Mouse (Mus musculus) adipocyte (in vitro differentiated cells): ENCODE results near the gene Myrip.

ENCODE experiments used
- DNase-seq: peaks from one replicate; pipeline ENCODE4 v3.0.0-alpha.2; 2016; ENCODE audit warnings: low spot score

Gene Myrip

GRCm38 (mm10) chr9:120338172-120338571, 36.9 kb downstream of the Myrip start:
- DNase-seq = no peak

GRCm38 (mm10) chr9:120339975-120340695, 38.8 kb downstream of the Myrip start:
- DNase-seq = no peak

DNA sequence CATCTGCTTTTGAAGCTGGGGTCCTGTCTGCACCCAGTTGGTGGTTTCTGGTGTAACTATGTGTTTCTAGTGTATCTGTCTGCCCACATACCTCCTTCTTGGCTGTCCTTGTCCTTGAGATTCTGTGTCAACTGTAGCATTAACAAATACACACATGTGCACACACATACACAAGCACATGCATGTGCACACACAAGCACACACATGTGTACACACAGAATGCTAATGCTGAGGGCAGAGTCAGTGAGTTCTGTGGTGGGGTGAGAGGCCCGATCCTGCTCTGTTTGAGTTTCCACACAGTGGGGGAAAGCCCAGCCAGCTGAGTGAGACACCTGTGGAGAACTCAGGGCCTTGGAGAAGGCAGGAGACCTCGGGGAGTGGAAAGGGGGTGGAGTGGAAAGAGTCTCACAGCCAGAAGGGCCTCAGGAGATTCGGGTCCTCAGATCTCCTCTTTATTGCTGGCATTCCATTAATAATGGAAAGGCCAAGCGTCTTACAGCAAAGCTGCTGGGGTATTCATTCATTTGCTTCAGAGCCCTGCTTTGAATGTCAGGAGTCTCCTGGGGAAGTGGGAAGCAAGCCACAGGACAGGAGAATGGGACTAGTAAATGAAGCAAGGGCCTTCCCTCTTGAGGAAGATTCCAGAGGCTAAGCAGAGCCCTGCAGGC, 41.9 kb downstream of the Myrip start:
- DNase-seq = no peak

DNA sequence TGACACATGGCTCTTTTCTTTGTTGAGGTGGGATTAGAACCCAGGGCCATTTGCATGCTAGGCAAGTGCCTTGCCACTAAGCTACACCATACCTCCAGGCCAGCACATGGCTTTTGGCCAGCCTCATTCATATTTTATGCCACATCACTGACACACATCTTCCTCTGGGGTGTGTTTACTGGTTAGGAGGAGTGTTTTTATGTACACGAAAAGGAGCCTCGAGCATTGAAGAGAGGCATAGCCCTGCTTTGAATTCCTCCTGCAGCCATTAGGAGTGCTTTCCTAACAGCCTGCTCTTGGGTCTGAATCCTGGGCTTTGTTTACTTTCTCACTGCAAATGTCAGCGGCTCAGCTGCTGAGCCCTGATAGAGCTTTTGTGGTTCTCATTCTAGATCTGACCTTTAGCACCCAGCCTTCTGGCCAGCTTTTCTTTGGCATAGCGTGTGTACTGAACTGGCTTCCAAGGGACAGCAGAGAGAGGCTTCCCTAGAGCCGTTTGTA, 44.4 kb downstream of the Myrip start:
- DNase-seq = peak; percentile 95

DNA sequence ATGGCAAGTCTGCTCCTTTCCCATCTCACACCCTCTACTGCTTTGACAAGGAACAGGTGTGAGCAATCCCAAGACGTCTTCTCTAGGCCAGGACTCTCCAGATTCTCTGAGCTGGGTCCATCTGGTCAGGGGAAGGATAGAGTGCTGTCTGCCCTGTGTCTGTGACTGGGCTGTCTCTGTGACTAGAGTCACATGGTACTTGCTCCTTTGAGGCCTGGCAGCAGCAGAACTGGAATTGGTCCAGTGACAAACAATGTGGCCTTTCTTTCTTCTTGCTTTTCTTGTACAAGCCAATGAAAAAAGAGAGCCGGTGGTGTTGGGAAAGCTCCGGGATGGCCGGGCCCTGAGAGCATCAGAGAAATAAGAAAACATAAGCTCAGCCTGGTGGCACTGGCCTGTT, 47.8 kb downstream of the Myrip start:
- peak; percentile 87 for DNase-seq

DNA sequence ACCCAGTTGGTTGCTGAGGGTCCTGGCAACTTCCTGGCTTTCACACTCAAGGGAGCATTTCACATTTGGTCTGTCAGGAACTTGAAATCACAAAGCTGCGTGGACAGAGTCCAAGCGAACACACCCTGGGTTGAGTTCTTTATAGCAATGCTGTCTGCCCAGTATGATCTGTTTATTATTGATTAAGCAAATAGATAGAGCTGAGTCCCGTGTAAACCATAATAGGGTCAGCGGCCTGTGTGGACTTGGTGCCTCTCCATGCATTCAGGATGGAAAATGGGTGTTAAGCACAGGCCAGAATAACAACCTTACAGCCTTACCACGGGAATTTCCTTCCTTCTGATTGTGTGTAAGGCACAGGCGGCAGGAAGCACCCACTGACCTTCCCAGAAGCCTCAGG, 49.0 kb downstream of the Myrip start:
- DNase-seq = no peak

GRCm38 (mm10) chr9:120351061-120351460, 49.7 kb downstream of the Myrip start:
- DNase-seq = no peak

GRCm38 (mm10) chr9:120351474-120351873, 50.2 kb downstream of the Myrip start:
- no peak for DNase-seq

DNA sequence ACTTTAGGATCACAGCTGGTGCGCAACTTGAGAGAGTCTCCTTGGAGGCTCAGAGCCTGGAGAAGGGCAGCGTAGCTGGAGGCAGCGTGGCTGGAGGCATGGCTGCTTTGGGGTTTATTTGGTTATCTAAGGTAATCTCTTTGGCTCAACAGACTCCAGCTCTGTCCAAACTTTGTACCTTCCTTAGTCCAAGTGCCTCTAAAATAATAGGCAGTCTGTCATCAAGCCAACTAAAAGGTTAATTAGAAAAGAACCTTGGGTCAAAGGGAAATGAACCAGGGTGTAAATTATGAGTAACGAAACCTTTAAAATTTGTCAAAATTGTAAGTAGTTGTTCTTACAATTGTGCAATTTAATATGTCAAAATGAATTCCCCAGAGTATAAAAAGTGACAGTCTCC, 51.7 kb downstream of the Myrip start:
- no peak for DNase-seq

DNA sequence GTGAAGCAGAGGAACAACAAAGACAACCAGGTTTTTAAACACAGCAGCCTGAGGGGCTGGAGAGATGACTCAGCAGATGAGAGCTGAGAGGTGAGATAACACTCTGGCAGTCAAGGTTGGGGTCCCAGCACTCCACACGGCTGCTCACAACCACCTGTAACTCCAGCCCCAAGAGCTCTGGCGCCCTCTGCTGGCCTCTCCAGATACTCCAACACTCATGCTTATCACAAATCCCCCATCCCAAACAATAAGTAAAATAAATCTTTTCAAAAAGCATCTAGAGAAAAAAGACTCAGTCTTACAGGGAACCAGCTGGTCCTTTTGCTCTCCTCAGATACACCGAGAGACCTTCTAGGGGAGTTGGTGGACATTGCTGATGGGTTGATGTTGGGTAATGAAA, 52.7 kb downstream of the Myrip start:
- DNase-seq = no peak

DNA sequence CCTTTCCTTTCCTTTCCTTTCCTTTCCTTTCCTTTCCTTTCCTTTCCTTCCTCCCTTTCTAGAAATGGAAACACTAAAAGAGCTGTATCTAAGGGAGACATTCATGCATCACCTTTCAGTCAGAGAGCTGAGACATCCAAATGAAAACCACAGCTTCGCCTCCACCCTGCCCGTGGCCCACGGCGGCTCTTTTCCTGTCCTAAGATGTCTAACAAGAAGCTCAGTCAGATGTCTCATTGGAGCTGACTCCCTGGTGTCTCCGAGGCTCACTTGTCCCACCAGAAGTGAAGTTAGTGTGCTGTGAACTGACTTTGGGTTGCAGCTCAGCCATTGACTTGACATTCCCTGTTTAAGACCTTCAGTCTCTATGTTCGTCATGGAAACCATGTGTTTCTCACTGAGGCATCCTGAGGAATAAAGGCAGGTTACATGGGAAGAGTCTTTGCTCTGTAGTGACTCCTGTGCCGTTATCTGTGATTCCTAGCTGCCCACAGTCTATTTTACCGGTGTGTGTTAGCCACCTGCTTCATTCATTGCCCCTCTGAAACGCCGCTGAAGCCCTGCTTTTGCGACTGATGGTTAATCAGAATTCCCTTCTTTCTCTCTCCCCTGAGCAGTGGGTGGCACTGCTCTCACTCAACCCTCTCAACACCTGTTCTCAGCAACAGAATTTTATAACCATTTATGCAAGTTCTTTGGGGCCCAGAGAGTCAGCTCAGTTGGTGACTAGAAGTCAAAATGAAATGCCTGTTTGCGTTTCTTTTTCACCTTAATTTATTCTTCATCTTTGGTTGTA, 53.4 kb downstream of the Myrip start:
- DNase-seq = no peak

GRCm38 (mm10) chr9:120356490-120356889, 55.2 kb downstream of the Myrip start:
- no peak for DNase-seq

DNA sequence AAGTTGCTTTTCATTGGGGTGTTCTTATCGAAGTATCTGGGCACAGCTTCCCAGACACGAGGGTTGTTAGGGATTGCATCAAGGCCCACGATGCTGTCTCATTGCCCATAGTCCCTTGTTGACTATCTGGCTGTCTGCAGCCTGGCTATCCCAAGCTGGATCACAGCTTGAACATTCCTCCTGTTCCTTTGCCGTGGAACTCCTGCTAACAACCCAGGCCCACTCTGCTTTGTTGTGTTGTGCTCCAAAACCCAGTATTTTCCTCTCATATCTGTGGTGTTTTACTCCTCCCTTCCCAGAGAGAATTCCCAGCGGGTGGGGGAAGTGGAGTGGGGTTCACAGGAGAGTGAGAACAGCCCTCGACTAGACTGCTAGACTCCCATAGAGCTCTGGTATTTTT, 56.7 kb downstream of the Myrip start:
- DNase-seq = no peak

- DNase-seq = peak; percentile 92
These were observed 59.3 kb downstream of the Myrip start for GRCm38 (mm10) chr9:120360397-120361177.

- no peak for DNase-seq
These were observed 60.3 kb downstream of the Myrip start for GRCm38 (mm10) chr9:120361656-120362055.

DNA sequence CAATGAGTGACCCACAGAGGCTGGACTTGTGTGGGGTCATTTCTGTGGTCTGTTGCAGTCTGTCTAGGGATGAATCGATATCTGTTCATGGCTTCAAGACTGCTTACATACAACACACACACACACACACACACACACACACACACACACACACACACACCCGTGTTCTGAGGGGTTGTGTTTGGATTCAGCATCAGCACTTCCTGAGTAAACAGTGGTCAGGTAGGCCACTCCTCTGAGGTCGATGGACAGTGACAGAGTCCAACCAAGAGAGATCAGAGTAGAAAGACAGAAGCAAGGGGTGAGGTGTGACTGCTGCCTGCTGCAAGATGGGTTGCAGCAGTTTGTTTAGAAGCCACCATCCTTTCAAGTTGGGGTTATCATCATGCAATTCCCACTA, 61.4 kb downstream of the Myrip start:
- DNase-seq = no peak

GRCm38 (mm10) chr9:120364653-120365283, 63.5 kb downstream of the Myrip start:
- DNase-seq = no peak

GRCm38 (mm10) chr9:120367526-120367925, 66.2 kb downstream of the Myrip start:
- no peak for DNase-seq

GRCm38 (mm10) chr9:120371633-120372032, 70.3 kb downstream of the Myrip start:
- DNase-seq = no peak

GRCm38 (mm10) chr9:120372347-120372746, 71.0 kb downstream of the Myrip start:
- DNase-seq = peak; percentile 35

DNA sequence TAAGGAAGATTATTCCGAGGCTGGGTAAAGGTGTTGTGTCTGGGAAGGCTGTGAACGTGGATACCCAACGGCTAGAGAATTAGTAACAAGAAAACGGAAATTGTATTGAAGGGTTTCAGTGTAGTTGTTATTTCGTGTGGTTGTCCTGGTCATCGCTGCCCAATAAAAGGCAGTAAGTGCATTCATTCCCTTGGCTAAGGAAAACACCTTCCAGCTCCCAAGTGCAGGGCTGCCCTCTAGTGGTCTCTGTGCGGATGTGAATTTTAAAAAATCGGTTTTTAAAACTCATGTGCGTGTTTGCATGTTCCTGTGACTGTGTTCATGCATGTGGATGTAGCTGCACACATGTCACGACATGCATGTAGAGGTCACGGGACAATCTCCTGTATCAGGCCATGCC, 76.4 kb downstream of the Myrip start:
- peak; percentile 86 for DNase-seq

DNA sequence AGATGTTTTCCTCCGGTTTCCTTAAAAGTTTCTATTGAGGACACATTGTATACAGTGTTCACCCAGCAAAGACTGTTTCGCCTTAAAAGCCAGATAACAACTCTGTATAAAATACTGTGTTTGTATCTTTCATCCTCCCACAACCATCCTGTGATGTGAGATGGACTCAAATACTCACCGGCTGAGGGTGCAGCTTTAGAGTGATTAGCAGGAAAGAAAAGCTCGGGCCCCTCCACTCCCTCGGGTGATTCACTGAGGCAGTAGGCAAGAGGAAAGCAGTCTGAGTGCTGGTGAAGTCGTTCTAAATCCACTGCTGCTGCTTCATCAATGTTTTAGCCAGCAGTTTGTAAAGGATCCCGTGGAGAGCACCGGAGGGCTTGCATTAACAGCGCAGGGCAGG, 93.9 kb downstream of the Myrip start:
- DNase-seq = no peak
